Mouse (Mus musculus) kidney, postnatal 4 days (tissue): ENCODE measurements around the gene Olfr828.

Experiments
- DNase-seq, 2 experiments: peaks; one replicate each; pipeline ENCODE4 v3.0.0; 2021; ENCODE audit warnings: mixed read lengths in 2 of 2

Gene Olfr828

DNA sequence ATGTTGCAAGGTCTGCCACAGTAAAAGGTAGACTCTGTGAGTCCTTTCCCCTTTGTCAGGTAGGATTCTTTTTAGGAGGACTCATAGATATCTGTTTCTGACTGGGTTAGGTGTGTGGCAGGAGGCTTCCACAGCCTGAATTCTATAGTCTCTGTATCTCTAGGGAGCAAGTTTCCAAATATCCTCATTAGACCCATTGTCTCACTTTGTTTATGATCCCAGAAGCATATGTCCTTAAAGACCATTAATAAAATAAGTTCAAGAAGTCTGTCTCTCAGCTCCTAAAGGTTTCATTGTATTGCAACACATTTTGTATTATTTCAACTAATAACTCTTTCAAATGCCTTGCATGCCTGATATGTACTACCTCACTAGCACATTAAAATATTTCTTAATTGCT is at the start of gene Olfr828:
Gene Olfr828, minus strand, starts transcription at position 101 of the 400 bp plus-strand sequence.
- no peak for DNase-seq

DNA sequence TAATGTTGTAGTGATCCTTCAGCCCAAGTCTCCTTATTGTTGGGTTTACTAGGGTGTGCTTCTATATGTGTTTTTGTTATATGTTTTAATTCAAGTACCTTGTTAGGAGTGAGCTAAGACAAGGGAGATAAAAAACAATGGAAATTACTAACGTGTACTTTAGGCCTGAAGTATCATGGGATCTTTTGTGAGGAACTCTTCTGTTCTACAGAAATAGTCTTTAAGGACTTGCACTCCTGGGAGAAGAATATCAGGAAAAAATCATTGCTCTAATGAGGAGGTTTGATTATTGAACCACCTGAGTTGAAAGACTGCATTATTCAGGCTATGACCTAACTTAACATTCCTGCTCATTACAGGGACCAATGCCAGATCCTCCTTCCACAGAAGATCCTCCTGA is 35.3 kb upstream of the Olfr828 start, which contains the start of gene Olfr829:
Gene Olfr829, plus strand, starts transcription at position 301 of the 400 bp plus-strand sequence.
- DNase-seq, result no peak

DNA sequence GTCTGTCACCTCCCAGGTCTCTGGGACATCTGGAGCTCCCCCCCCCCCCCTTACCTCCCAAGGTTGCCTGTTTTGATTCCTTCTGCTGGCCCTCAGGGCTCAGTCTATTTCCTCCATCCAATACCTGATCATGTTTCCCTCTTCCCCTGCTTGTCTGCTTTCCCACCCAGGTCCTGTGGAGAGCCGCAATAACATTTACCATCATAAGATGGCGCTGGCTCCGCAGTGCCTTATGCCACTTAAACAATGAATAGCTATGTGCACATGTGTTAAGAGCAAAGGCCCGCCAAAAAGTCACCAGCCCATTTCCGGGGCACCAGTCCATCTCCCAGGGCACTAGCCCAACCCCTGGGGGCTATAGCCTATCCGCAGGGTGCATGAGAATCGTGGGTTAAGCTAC is 34.0 kb downstream of the Olfr828 start:
- DNase-seq, result no peak

DNA sequence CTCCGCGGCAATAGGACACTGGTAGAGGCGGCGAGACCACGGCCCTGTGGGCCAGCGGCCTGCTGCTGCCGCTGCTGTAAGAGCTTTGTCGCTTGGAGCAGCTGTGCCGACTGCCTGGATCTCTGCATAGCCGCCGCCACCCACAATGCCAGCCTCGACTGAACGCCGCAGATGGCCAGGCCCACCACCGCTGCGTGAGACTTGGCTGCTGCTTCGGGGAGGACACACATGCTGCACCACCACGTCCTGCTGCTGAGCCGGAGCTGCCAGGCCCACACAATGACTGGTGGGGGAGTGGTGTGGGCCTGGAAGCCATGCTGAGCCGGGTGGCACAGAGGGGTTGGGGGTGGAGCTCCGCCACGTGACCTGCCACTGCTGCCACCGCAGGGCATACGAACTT is 39.9 kb downstream of the Olfr828 start:
- peak; percentile 2 to 8 for DNase-seq

DNA sequence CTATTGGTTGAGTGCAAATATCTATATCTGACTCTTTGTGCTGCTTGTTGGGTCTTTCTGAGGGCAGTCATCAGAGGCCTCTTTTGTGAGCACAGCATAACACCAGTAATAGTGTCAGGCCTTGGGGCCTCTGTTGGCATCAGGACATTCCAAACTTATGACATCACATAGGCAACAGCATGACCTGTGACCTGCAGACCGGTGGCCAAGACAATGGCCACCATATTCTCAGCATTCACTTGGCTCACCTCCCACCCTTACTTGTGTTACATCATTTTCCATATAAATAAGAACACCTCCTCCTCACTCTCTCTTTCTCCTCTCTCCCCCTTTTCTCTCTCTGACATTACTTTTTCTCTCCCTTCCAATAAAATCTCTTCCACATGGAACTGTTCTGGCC is 40.3 kb downstream of the Olfr828 start:
- DNase-seq, result peak in 1 of 2 experiments; percentile 2
